ENCODE assay signal across 24 mouse cellular contexts in the genomic region with DNA sequence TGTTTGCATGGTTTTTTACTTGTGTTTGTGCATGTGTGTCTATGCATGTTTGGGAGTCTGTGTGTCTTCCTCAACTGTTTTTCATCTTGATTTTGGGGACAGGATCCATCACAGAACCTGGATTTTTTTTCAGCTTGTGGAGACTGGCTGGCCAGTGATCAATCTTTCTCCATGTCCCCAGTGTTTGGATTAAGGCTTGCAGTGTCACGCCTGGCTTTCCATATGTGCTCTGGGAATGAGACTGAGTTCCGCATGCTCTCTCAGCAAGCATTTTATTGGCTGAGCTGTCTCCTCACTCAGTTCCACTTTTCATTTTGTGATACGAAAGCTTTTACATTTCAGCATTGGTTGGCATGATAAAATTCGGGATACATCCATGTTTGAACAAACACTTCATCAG.
"Had no signal": no experiment of that assay in that cellular context is flagged by ENCODE, and none has a peak within 500 bp of the region (broad histone marks: within the 10 kb centered on the region; RNA-seq: fewer than 3 reads in every experiment).

No protein-coding gene starts in this region.

- H3K36me3 ChIP-seq: heart, embryonic 13.5 days; heart, embryonic 15.5 days; hindbrain, embryonic 13.5 days; hindbrain, embryonic 15.5 days; limb, embryonic 13.5 days; limb, embryonic 15.5 days; liver, embryonic 12.5 days had no signal

- DNase-seq: forebrain, postnatal 0 days; gastrocnemius, postnatal 14 days; gastrocnemius, postnatal 36 days; heart, adult 11 months; heart, adult 2 months; heart, postnatal 14 days; heart, postnatal 36 days; kidney, adult 11 months; kidney, adult 2 months; kidney, postnatal 10 days; layer of hippocampus, adult 9-11 months; layer of hippocampus, postnatal 36 days; left cerebral cortex, postnatal 4 days had no signal

- H3K27ac ChIP-seq: heart, adult 2 months; heart, embryonic 13.5 days; heart, embryonic 15.5 days; hindbrain, embryonic 13.5 days; hindbrain, embryonic 15.5 days; hindbrain, postnatal 0 days; limb, embryonic 13.5 days; limb, embryonic 15.5 days; liver, embryonic 12.5 days; liver, embryonic 14.5 days had no signal

- H3K4me3 ChIP-seq: heart, adult 2 months; heart, embryonic 13.5 days; heart, embryonic 15.5 days; hindbrain, embryonic 13.5 days; hindbrain, embryonic 15.5 days; limb, embryonic 13.5 days; limb, embryonic 15.5 days; liver, embryonic 12.5 days had no signal

- H3K9me3 ChIP-seq: heart, embryonic 13.5 days; heart, embryonic 15.5 days; hindbrain, embryonic 13.5 days; hindbrain, embryonic 15.5 days; limb, embryonic 13.5 days; limb, embryonic 15.5 days; liver, embryonic 12.5 days had no signal

- H3K9ac ChIP-seq: forebrain, postnatal 0 days; heart, embryonic 13.5 days; heart, embryonic 15.5 days; hindbrain, embryonic 13.5 days; hindbrain, embryonic 15.5 days; limb, embryonic 13.5 days; limb, embryonic 15.5 days; liver, embryonic 12.5 days; liver, embryonic 14.5 days had no signal

- H3K27me3 ChIP-seq: heart, embryonic 13.5 days; heart, embryonic 15.5 days; hindbrain, embryonic 13.5 days; hindbrain, embryonic 15.5 days; limb, embryonic 13.5 days; limb, embryonic 15.5 days; liver, embryonic 12.5 days had no signal

- ATAC-seq: forebrain, postnatal 0 days; hindbrain, postnatal 0 days; intestine, embryonic 16.5 days; liver, embryonic 12.5 days had no signal

- H3K4me2 ChIP-seq: heart, embryonic 11.5 days; heart, embryonic 13.5 days; heart, embryonic 15.5 days; hindbrain, embryonic 13.5 days; hindbrain, embryonic 15.5 days; limb, embryonic 13.5 days; limb, embryonic 15.5 days; liver, embryonic 12.5 days had no signal

- H3K4me1 ChIP-seq: heart, embryonic 13.5 days; heart, embryonic 15.5 days; hindbrain, embryonic 13.5 days; hindbrain, embryonic 15.5 days; limb, embryonic 13.5 days; limb, embryonic 15.5 days; liver, embryonic 12.5 days had no signal
